Mouse (Mus musculus): ENCODE measurements around the gene Odf3.
A peak's percentile ranks its signal among the peaks of the same experiment; 100 is the strongest.

Odf3 gene

DNA sequence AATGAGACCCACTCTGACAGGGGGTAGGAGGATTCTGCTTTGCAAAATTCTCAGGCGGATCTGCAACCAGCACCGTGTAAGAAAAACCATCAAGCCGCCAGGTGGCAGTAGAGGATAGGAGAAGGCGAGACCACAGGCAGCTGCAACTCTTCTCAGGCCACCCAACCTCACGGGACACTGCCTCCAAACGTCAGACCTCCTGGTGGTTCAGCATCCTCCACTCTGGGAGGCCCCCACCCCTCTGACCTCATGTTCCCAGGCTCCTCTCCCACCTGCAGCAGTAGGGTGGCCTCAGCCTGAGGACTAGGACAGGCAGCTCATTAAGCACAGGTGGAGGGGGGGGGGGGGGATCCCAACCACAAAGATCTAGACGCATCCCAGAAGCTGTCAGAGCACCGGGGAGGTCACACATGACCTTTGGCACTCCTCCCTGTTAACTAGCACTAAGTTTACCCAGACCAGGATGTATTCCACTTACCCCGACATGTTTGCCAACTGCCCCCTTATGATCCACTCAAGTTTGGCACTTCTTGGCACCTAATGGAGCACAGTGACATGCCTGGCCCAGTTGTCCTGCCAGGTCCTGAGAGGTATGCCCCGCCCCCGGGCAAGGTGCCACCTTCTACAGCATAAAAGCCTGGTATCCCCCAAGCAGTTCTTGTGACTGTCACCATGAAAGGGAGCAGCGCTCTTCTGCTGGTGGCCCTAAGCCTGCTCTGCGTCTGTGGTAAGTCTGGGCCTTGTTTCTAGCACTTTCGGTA is 2.5 kb upstream of the Odf3 start, which contains the start of gene Scgb1c1:
Scgb1c1 (plus strand) TSS at position 643 of the 761 bp plus-strand sequence.
- DNase-seq: peak; percentile 91

DNA sequence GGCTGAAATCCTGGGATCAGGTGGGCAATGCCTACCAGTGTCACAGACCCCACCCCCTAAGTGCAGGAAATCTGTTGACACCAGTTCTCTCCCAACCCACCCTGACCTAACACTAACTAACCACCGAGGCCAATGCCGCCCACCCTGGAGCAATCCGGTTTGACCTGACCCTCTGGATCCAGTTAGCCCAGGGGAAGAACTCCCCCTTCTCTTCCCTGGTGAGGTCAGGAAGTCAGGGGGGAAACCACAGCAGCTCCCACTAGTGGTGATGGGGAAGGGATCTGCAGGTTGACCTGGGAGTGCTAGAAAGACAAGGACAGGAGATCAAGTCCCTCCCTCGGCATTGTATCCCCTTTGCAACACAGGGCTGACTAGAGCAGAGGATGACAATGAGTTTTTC is 1.9 kb upstream of the Odf3 start:
- no peak for DNase-seq

DNA sequence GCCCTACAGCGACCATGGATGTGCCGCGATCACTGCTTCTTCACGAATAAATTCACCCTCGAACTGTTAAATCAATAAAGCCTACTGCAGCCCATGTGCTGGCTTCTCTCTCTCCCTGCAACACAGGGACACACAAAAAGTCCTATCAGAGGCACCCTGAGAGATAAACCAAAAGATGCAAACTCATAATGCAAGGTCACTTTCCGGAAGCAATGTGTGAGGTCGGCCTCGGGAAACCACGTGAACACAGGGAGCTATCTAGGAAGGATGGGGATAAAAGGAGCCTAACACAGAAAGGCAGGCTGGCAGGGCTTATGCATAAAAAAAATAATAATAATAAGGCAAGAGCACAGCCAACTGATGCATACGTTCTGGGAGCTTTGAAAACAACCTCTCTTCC is 929 bp upstream of the Odf3 start:
- no peak for DNase-seq

DNA sequence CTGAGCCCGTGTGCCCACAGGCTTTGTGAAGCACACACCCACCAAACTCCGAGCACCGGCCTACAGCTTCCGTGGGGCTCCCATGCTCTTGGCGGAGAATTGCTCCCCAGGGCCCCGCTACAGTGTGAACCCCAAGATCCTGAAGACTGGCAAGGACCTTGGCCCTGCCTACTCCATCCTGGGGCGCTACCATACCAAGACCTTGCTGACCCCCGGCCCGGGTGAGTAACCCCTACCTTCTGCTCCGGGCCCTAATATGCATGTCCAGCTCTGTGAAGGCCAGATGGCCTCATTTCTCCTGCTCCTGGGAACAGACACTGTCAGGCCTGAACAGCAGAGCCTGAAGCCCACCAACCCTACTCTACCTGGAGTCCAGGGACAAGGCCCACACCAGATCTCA is 986 bp downstream of the Odf3 start:
- DNase-seq: no peak

DNA sequence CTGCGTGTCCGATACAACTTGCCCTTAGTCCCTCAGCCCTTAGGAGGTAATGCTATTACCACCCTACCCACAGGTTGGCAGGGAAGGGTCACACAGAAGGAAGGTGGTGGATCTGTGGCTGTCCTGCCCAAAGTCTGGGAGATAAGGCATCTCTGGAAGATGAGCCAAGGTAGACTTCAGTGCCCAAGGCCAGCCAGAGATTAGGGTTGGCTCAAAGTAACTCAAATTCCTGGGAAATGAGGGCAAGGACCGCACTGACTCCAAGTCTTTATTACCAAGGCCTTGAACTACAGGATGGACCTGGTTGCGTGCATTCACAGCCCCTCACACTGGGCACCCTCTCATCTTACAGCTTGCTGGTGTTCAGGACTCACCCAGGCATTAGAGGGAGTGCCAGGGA is 4.3 kb downstream of the Odf3 start:
- DNase-seq: no peak

DNA sequence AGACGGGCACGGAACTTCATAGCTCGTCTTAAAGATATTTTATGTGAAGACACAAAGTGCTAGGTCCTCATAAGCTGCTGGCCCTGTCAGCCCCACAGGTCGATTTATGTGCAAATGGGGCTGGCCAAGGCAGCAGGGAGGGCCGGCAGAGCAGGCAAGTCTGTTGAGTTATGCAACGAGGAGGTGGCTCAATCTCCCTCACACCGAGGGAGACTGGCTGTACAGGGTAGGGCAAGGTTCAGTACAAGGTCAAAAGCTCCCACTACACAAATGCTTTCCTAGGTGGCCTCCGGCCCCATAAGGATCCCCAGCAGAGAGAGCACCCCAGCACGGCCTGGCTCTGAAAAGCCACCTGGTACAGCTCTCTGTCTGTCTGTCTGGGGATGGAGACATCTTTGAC is 5.8 kb downstream of the Odf3 start:
- DNase-seq: no peak

DNA sequence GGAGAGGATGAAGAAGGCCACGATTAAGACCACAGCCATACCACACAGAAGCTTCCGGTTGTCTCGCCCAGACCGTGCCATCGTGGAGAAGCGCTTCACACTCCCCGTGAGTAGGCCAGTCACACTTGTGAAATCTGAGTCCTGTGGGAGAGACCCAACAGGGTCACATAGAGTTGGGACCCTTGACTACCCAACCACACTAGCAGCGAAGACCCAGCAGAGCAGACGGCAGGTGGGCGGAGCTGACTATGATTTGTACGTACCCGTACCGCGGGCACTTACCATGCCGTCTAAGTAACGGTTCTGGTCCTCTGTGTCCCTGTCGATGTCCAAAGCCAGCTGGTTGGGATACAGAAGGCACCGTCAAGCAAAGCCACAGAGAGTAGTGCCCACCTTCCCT is 6.9 kb downstream of the Odf3 start:
- DNase-seq: no peak

DNA sequence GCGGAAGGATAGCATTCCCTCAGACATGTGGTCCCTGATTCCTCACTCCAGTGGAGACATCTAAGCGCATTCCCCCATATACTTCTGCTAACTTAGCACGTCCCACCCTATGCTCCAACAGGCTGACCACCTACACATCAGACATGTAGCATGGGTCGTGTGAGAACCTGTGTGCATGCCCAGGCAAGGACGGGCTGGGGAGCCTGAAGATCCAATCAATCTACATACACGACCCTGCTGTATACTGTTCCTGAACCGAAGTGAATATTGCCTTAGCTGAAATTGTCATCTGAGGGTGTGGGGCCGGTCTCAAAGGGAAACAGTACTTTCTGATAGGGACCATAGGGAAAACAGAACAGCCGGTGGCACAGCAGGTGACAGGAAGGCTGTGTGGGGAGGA is 7.6 kb downstream of the Odf3 start:
- DNase-seq: no peak

DNA sequence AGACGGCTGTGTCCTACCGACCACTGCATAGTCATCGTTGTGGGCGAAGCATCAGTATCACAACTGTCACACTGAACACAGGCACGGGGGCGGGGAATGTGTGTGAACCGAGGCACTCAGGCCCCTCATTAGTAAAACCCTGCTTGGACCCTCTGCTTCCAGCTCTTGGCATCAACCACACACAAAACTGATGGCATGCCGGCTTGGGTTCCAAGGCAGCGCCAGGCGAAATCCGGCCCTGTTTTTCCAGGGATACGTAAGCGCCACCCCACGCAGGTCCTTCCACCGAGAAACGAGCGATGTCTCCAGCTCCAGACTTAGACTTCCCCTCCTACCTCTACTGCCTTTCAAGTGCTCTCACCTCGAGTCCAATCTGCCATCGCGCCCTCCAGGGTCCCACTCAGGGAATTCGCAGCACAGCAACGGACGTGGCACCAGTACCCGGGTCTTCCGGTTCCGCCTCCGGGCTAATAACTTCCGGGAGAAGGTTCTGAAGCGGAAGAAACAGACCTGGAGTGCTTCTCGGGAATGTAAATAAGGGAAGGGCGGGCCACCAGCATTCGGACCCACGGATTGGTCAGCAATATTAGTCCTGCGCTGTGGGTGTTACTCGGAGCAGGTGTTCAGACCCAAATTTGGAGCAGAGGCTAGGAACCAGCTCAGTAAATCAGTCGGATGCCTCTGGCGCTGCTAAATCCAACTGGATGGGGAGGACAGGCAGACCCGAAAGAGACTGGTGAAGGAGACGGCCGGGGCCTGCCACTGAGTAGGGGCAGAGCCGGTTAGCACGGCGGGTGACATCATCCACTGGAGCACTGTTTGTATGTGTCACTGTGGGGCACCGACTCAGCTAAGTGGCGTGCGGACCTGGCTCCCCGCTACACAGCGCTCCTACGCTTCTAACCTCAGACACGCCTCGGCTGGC is 8.5 kb downstream of the Odf3 start, which contains the start of gene Gm45785:
Gm45785 (minus strand) TSS at position 472 of the 925 bp plus-strand sequence.
- peak; percentile 94 for DNase-seq

DNA sequence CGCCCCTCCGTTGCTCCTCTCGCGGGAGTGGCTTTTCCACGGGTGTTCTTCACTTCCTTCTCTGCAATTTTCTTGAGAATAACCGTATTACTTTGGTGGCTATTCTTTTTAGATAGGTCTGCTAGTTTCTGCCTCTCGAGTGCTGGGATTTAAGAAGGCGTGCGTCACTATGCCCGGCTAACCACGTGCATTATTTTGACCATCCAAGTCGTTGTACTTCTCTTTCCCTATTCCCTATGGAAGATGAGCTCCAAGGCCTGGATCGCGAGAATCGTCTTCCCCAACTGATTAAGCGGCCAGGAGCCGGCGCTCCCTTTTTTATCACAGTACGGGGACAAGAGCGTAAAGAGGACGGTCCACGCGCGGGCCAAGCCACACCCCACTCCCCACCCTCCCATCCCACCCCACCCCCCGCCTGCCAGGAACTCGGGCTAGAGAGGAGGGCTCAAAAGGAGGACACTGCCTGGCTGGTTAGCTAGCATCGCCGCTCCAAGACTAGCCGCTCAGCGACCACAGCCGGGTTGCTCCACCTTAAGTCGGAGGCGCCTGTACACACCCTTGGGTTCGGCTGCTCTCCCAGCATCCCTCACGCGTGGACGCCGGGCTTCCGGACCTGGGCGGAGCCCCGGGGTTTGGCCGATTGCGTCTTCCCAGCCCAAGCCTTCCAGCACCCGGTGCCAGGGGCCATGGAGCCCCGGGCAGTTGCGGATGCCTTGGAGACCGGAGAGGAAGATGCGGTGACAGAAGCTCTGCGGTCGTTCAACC is 9.4 kb downstream of the Odf3 start, which contains the start of gene Ric8a:
Ric8a (plus strand) TSS at position 173 of the 765 bp plus-strand sequence.
- peak; percentile 86 for DNase-seq

DNA sequence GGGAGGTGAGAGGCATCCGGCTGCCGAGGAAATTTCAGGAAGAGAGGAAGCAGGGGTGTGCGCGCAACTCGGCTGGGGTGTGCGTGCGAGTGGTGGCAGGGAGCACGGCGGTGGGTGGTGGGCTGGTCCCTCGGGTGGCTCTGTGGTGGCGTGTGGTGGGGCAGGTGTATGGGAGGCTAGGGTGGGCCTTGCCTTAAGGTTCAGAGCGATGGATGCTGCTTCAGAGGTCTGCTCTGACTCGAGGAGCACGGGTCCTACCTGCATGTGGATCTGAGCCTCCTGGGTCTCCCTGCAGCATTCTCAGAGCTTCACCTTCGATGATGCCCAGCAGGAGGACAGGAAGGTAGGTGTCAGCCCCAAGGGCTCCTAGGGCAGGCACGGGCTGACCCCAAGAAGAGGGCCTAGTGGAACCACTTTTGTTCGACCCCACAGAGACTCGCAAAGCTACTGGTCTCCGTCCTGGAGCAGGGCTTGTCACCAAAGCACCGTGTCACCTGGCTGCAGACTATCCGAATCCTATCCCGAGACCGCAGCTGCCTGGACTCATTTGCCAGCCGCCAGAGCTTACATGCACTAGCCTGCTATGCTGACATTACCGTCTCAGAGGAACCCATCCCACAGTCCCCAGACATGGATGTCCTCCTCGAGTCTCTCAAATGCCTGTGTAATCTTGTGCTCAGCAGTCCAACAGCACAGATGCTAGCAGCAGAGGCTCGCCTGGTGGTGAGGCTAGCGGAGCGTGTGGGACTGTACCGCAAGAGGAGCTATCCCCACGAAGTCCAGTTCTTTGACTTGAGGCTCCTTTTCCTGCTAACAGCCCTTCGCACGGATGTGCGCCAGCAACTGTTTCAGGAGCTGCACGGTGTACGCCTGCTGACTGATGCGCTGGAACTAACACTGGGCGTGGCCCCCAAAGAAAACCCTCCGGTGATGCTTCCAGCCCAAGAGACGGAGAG is 10.2 kb downstream of the Odf3 start, which contains the start of gene Bet1l:
Bet1l (minus strand) TSS at position 28 of the 956 bp plus-strand sequence.
- peak; percentile 22 for DNase-seq

DNA sequence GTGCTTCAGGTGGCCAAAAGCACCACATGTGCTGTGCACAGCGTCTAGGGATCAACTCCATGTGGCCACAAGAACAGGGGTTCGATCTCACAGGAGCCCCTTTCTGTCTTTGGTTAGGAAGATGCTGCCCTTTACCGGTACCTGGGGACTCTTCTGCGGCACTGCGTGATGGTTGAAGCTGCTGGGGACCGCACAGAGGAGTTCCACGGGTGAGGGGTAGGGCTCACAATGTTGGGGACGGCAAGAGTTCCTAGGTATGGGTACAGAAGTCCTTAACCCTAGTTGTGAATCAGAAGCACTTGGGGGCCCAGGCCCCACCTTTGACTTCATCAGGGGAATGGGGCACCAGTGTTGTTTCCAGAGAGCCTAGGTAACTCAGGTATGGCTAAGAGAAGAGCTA is 11.1 kb downstream of the Odf3 start:
- no peak for DNase-seq

DNA sequence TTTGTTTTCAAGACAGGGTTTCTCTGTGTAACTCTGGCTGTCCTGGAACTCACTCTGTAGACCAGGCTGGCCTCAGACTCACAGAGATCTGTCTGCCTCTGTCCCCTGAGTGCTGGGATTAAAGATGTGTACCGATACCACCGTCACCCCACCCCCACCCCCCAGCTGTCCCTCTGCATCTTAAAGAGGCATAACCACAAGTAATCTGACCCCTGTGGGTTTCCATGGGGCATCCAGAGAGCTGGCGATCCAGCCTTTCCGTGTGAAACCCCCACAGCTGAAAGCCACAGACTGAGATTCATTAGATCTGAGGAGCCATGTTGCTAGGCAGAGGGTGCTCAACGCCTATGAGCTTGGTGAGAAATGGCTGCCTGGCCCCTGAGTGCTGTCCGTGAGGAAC is 12.4 kb downstream of the Odf3 start:
- no peak for DNase-seq

DNA sequence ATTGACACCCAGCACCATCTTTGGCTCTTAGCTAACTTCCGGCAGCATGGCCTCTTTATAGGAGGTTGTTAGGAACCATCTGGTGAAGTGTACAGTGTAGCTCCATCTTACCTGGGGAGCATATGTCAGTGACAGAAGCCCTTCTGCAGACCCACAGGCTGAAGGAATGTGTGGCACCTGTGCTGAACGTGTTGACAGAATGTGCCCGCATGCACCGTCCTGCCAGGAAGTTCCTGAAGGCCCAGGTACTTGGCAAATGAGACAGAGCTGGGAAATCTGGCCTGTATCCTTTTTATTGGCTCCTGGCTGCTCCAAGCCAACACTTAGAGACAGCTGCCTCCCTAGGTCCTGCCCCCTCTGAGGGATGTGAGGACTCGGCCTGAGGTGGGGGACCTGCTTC is 13.1 kb downstream of the Odf3 start:
- no peak for DNase-seq

DNA sequence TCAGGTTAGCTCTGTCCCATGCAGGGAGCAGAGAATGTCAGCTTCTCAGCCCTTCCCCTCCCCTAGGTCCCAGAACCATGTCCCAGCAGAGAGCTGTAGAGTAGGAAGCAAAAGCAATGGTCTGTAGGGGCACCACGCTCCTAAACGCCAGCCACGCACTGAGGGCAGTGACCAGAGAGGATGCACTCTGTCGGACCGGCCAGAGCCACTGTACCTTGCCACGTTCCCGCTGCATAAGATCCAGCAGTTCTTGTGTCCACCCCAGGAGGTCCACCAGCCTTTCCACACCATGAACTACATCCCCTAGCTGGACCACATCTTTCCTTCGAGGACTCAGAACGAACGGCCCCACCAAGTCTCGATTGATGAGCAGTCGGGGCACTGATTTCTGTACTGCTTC is 17.2 kb downstream of the Odf3 start:
- DNase-seq: no peak

DNA sequence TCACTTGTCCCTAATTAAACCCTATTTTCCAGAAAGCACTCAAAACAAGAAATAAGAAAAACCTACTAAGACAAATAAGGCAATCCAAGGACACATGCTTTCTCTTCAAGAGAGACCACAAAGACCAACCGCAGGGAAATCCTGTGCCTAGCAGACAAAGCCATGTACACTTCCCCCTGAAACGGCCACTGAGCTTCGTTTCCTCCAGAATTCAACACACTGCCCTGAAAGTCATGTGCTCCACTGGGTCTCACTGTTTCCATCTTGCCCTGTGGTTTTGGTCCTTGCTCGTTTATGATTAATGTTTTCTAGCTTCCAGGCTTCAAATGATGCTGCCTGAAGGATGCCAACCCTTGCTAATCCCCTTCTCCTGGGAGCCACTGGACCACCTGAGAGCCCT is 26.6 kb downstream of the Odf3 start:
- no peak for DNase-seq

DNA sequence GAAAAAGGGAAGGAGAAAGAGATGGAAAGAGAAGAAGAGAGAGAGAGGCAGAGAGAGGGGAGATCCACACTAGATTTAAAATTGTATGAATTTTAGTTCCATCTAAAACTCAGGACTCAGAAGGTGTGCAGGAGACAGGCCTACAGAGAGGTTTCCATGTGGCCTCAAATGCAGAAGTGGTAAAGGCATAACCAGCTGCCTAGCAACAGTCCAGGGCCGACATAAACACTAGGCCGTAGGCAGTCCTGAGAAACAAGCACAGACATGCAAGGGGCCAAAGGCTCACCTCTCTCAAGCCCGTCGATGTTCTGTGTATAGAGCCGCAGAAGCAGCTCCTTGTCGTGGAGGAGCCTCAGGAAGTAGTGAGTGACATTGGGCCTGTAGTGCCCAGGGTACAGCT is 29.8 kb downstream of the Odf3 start:
- DNase-seq: no peak

DNA sequence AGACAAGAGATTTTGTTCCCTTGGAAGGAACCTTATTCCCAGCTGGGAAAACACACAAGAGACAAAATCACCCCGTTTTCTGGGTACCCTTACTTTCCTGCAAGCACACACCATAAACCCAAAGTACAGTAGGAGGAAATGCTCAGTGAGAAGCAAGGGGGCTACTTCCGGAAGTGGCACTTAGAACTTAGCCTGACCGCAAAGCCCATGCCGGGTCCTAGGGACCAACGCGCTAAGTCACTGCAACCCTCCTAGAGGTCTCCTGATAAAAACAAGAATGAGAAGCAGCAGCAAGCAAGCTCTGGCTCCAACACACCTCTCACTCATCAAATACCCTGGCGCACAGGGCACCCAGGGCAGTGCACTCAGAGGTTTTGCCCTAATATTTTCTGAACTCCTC is 31.8 kb downstream of the Odf3 start:
- DNase-seq: no peak

DNA sequence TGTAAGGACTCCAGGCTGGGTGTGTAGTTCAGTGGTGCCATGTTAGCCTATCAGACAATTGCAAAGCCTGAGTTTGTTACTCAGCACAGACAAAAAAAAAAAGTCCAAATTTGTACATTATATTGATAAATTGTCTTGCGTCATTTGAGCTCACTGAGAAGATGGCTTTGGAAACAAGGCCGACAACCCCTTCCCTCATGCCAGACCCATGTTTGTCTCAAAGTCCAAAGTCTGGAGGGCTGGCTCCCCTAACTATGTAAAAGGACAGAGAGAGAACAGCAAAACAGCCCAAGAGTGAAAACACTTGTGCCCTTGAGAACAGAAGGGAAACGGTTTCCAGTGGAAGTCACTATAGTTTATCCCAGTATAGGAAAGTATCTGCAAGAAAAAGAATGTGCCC is 32.8 kb downstream of the Odf3 start:
- DNase-seq: no peak

DNA sequence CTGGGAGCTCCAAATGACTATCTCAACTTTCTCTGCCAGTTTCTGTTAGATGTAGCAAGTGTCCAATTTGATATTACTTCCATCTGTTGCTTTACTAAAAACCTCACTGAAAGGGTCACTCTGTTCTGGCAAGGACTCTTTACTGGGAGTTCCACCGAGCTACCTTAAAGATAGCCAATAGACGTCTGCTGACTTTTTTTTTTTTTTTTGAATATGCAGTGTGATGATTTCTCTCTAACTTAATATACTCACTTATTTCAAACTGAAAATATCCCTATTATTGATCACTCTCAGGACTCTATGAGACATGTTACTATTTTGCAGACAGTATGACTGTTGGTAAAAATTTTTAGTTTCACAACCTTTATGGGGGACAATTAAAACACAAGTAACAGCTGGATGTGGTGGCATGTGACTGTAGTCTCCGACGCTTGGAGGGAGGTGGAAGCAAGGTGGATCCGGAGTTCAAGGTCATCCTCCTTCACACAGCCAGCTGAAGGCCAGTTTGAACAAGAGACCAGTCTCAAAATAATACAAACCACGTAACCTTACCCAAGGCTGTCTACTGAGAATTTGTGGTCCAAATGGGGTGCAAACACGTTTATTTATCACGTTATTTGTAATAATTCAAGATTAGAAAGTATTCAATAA is 33.4 kb downstream of the Odf3 start:
- no peak for DNase-seq
